Mouse (Mus musculus) testis, adult 2 months (tissue): ENCODE data around the gene Ylpm1. TPM values are rescaled to one million over a fixed set of nuclear protein-coding genes. Genes with fewer than 3 reads are reported as not detected.

ENCODE experiments used
- H3K27ac ChIP-seq: fragments of 200-500 bp; 2 replicates; pipeline ENCODE4 v1.5.1; 2012; ENCODE audit warnings: low read depth, low read length; ENCODE audit not compliant: control insufficient read depth, insufficient read depth
- H3K27me3 ChIP-seq: fragments of 200-500 bp; 2 replicates; pipeline ENCODE4 v1.6.1; 2012; ENCODE audit warnings: mild to moderate bottlenecking, low read length, moderate library complexity; ENCODE audit not compliant: control insufficient read depth, insufficient read depth
- H3K36me3 ChIP-seq: fragments of 200-500 bp; 2 replicates; pipeline ENCODE4 v1.6.1; 2012; ENCODE audit warnings: mild to moderate bottlenecking, low read length; ENCODE audit not compliant: control insufficient read depth, insufficient read depth
- H3K4me1 ChIP-seq: fragments of 200-500 bp; 2 replicates; pipeline ENCODE4 v1.6.1; 2012; ENCODE audit warnings: low read length; ENCODE audit not compliant: control insufficient read depth, insufficient read depth
- H3K4me3 ChIP-seq: fragments of 200-500 bp; 2 replicates; pipeline ENCODE4 v1.5.1; 2012; ENCODE audit warnings: low read depth, mild to moderate bottlenecking, low read length, moderate library complexity, mixed read lengths; ENCODE audit not compliant: control insufficient read depth
- CTCF ChIP-seq: fragments of 200-500 bp; IDR thresholded peaks from 2 replicates; pipeline ENCODE4 v1.5.1; 2012; ENCODE audit warnings: low read depth, mild to moderate bottlenecking, inconsistent platforms, low read length, moderate library complexity; ENCODE audit not compliant: control insufficient read depth, insufficient read depth, insufficient replicate concordance
- POLR2A ChIP-seq: fragments of 200-500 bp; IDR thresholded peaks from 2 replicates; pipeline ENCODE4 v1.6.1; 2012; ENCODE audit warnings: low read depth, mild to moderate bottlenecking, inconsistent platforms, low read length, moderate library complexity; ENCODE audit not compliant: control insufficient read depth
- polyA plus RNA-seq: library from polyadenylated mRNA; depleted of rRNA; stranded (reverse); fragments of >200 nt; gene quantifications from 2 replicates; pipeline ENCODE4 v1.2.3, GENCODE M21; 2012

The Ylpm1 gene
- polyA plus RNA-seq, 1 experiment: 47.1 TPM

GRCm38 (mm10) chr12:85087845-85088244, 91.7 kb downstream of the Ylpm1 start:
- Histone ChIP-seq H3K4me3 (no peak overlapping the region), H3K4me1 (no peaks in the 10 kb centered on the region), H3K27me3 (no peaks in the 10 kb centered on the region), H3K36me3 (no peaks in the 10 kb centered on the region), H3K27ac (no peak overlapping the region)
- TF ChIP-seq CTCF: no peak
- TF ChIP-seq POLR2A: no peak

- no peaks in the 10 kb centered on the region for H3K36me3 ChIP-seq
- peaks cover 5% of the 10 kb centered on the region for H3K4me1 ChIP-seq
- H3K4me3 ChIP-seq: no peak overlapping the region
Observed at GRCm38 (mm10) chr12:85091190-85091589, 95.1 kb downstream of the Ylpm1 start.

GRCm38 (mm10) chr12:85092214-85092613, 96.1 kb downstream of the Ylpm1 start:
- H3K27me3 ChIP-seq: no peaks in the 10 kb centered on the region
- H3K4me3 ChIP-seq: no peak overlapping the region
- no peaks in the 10 kb centered on the region for H3K36me3 ChIP-seq
- TF ChIP-seq POLR2A (no peak), CTCF (0 out of 2 replicates have a peak, but pooled peaks have one; percentile 9)
- no peak overlapping the region for H3K27ac ChIP-seq
- peaks cover 5% of the 10 kb centered on the region for H3K4me1 ChIP-seq

More at GRCm38 (mm10) chr12:85091190-85091589, 95.1 kb downstream of the Ylpm1 start:
- Histone ChIP-seq H3K27me3 (no peaks in the 10 kb centered on the region), H3K27ac (no peak overlapping the region)
- TF ChIP-seq CTCF: no peak
- no peak for TF ChIP-seq POLR2A

- H3K27ac ChIP-seq: peak overlapping the region; percentile 47; the same call in 1 of the 2 replicates
- peaks cover 5% of the 10 kb centered on the region for H3K4me1 ChIP-seq
Observed at GRCm38 (mm10) chr12:85094010-85094409, 97.9 kb downstream of the Ylpm1 start.

GRCm38 (mm10) chr12:85094706-85095105, 98.6 kb downstream of the Ylpm1 start:
- H3K27ac ChIP-seq: peak overlapping the region; percentile 58
- H3K27me3 ChIP-seq: no peaks in the 10 kb centered on the region
- TF ChIP-seq POLR2A: no peak
- no peak for TF ChIP-seq CTCF
- H3K4me1 ChIP-seq: peaks cover 5% of the 10 kb centered on the region
- H3K4me3 ChIP-seq: peak overlapping the region; percentile 89
- no peaks in the 10 kb centered on the region for H3K36me3 ChIP-seq

More at GRCm38 (mm10) chr12:85094010-85094409, 97.9 kb downstream of the Ylpm1 start:
- Histone ChIP-seq H3K4me3 (peak overlapping the region; percentile 89), H3K36me3 (no peaks in the 10 kb centered on the region), H3K27me3 (no peaks in the 10 kb centered on the region)
- TF ChIP-seq POLR2A (no peak), CTCF (no peak)

GRCm38 (mm10) chr12:85095146-85095545, 99.0 kb downstream of the Ylpm1 start:
- Histone ChIP-seq H3K27me3 (no peaks in the 10 kb centered on the region), H3K4me3 (peak overlapping the region; percentile 89), H3K36me3 (no peaks in the 10 kb centered on the region), H3K4me1 (peaks cover 5% of the 10 kb centered on the region), H3K27ac (peak overlapping the region; percentile 58)
- TF ChIP-seq POLR2A: no peak
- no peak for TF ChIP-seq CTCF

GRCm38 (mm10) chr12:85095859-85096258, 99.7 kb downstream of the Ylpm1 start:
- Histone ChIP-seq H3K4me1 (peaks cover 5% of the 10 kb centered on the region), H3K27me3 (no peaks in the 10 kb centered on the region), H3K27ac (no peak overlapping the region), H3K4me3 (peak overlapping the region; percentile 89), H3K36me3 (no peaks in the 10 kb centered on the region)
- TF ChIP-seq POLR2A (no peak), CTCF (no peak)

- peaks cover 3% of the 10 kb centered on the region for H3K4me1 ChIP-seq
- no peaks in the 10 kb centered on the region for H3K27me3 ChIP-seq
- no peak overlapping the region for H3K27ac ChIP-seq
- H3K36me3 ChIP-seq: no peaks in the 10 kb centered on the region
- no peak overlapping the region for H3K4me3 ChIP-seq
- no peak for TF ChIP-seq CTCF
- no peak for TF ChIP-seq POLR2A
Observed at GRCm38 (mm10) chr12:85101001-85101400, 104.9 kb downstream of the Ylpm1 start.
